Mouse (Mus musculus): ENCODE results near the gene Acacb. TPM values are rescaled to one million over a fixed set of nuclear protein-coding genes. Genes with fewer than 3 reads are reported as not detected.

Gene Acacb
- polyA plus RNA-seq, 1 experiment, result 0.84 TPM

DNA sequence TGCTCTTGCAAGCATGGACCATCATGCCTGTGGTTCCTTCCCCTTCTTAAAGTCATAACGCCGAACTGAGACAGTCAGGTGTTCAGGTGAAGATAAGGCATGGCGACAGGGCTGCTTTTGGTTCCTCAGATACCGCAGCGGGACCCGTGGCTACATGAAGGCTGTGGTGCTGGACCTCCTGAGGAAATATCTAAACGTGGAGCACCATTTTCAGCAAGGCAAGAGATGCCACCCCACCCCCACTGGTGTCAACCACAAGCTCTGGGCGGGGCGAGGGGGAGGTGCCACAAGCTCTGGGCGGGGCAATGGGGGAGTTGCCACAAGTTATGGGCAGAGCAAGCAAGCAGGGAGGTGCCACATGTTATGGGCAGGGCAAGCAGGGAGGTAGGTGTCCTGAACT lies 66.8 kb downstream of the Acacb start:
- no peak overlapping the region for H3K4me2 ChIP-seq (ENCODE audit: low read depth)
- no peak overlapping the region for H3ac ChIP-seq (ENCODE audit: control insufficient read depth, insufficient read length)
- no peaks in the 10 kb centered on the region for H3K79me2 ChIP-seq (ENCODE audit: control insufficient read depth, insufficient read depth)
- peaks cover 15% of the 10 kb centered on the region for H3K27me3 ChIP-seq (ENCODE audit: control insufficient read depth, insufficient read depth, insufficient read length)
- TF ChIP-seq TCF3 (IDR thresholded peaks at IDR 0.05; ENCODE audit: insufficient read length, low read depth) (no peak), MYOD1 (IDR thresholded peaks at IDR 0.05; ENCODE audit: control insufficient read depth in 1 of 3, insufficient read length in 2 of 3, low read depth in 2 of 3) (no peak), REST (IDR thresholded peaks at IDR 0.05; ENCODE audit: insufficient read depth, insufficient read length) (no peak), MYOG (IDR thresholded peaks at IDR 0.05; ENCODE audit: control insufficient read depth in 1 of 3, insufficient read depth in 1 of 3, insufficient read length in 2 of 3, low read depth in 2 of 3) (no peak), MAX (IDR thresholded peaks at IDR 0.05; ENCODE audit: low read depth) (no peak), CEBPB (IDR thresholded peaks at IDR 0.05; ENCODE audit: insufficient read depth, poor library complexity, severe bottlenecking) (no peak), POLR2AphosphoS2 (IDR thresholded peaks at IDR 0.05; ENCODE audit: insufficient read length, low read depth) (no peak), SRF (IDR thresholded peaks at IDR 0.05; ENCODE audit: control insufficient read depth, insufficient read length, low read depth) (no peak), USF1 (IDR thresholded peaks at IDR 0.05; ENCODE audit: low read depth) (no peak), TCF12 (IDR thresholded peaks at IDR 0.05; ENCODE audit: insufficient read depth, poor library complexity, severe bottlenecking) (no peak), POLR2A (IDR thresholded peaks at IDR 0.05; ENCODE audit: insufficient read length, low read depth) (no peak), E2F4 (IDR thresholded peaks at IDR 0.05; ENCODE audit: insufficient read depth) (no peak)
- no peak overlapping the region for H3K4me3 ChIP-seq
- no peaks in the 10 kb centered on the region for H3K36me3 ChIP-seq (ENCODE audit: control insufficient read depth, insufficient read depth)

- Histone ChIP-seq H3K4me3 (no peak overlapping the region), H3K4me2 (ENCODE audit: low read depth) (no peak overlapping the region), H3ac (ENCODE audit: control insufficient read depth, insufficient read length) (no peak overlapping the region), H3K27me3 (ENCODE audit: control insufficient read depth, insufficient read depth, insufficient read length) (peaks cover 12% of the 10 kb centered on the region), H3K36me3 (ENCODE audit: control insufficient read depth, insufficient read depth) (no peaks in the 10 kb centered on the region), H3K79me2 (ENCODE audit: control insufficient read depth, insufficient read depth) (no peaks in the 10 kb centered on the region)
- TF ChIP-seq USF1 (IDR thresholded peaks at IDR 0.05; ENCODE audit: low read depth) (no peak), TCF3 (IDR thresholded peaks at IDR 0.05; ENCODE audit: insufficient read length, low read depth) (no peak)
These were observed 72.4 kb downstream of the Acacb start for GRCm38 (mm10) chr5:114218771-114219170.

DNA sequence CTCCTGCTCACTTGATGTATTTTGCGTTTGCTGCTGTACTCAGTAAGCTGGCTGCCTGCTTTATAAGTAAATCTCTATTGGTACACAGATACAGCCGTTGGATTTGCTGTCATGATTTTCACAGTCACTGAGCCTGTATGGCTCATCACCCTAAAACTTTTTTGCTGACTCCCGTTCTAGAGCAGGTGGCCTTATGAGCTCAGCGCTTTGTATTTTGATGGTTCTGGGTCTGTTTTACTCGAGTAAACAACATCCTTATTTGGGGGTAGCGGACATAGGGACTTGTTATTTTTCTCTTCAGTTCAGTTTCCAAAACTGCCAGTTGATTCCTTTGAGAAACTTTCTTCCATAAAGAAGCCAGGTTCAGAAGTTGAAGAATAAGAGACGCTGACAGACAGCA lies 79.7 kb downstream of the Acacb start:
- H3K36me3 ChIP-seq (ENCODE audit: control insufficient read depth, insufficient read depth), result no peaks in the 10 kb centered on the region
- no peak overlapping the region for H3ac ChIP-seq (ENCODE audit: control insufficient read depth, insufficient read length)
- TF ChIP-seq E2F4 (IDR thresholded peaks at IDR 0.05; ENCODE audit: insufficient read depth) (no peak), MAX (IDR thresholded peaks at IDR 0.05; ENCODE audit: low read depth) (no peak), SRF (IDR thresholded peaks at IDR 0.05; ENCODE audit: control insufficient read depth, insufficient read length, low read depth) (no peak), CEBPB (IDR thresholded peaks at IDR 0.05; ENCODE audit: insufficient read depth, poor library complexity, severe bottlenecking) (no peak), MYOD1 (IDR thresholded peaks at IDR 0.05; ENCODE audit: control insufficient read depth in 1 of 3, insufficient read length in 2 of 3, low read depth in 2 of 3) (no peak), USF1 (IDR thresholded peaks at IDR 0.05; ENCODE audit: low read depth) (no peak), MYOG (IDR thresholded peaks at IDR 0.05; ENCODE audit: control insufficient read depth in 1 of 3, insufficient read depth in 1 of 3, insufficient read length in 2 of 3, low read depth in 2 of 3) (no peak), POLR2AphosphoS2 (IDR thresholded peaks at IDR 0.05; ENCODE audit: insufficient read length, low read depth) (no peak), POLR2A (IDR thresholded peaks at IDR 0.05; ENCODE audit: insufficient read length, low read depth) (no peak), REST (IDR thresholded peaks at IDR 0.05; ENCODE audit: insufficient read depth, insufficient read length) (no peak), TCF3 (IDR thresholded peaks at IDR 0.05; ENCODE audit: insufficient read length, low read depth) (no peak), TCF12 (IDR thresholded peaks at IDR 0.05; ENCODE audit: insufficient read depth, poor library complexity, severe bottlenecking) (no peak)
- H3K4me3 ChIP-seq, result no peak overlapping the region
- H3K27me3 ChIP-seq (ENCODE audit: control insufficient read depth, insufficient read depth, insufficient read length), result peaks cover 10% of the 10 kb centered on the region
- no peaks in the 10 kb centered on the region for H3K79me2 ChIP-seq (ENCODE audit: control insufficient read depth, insufficient read depth)
- no peak overlapping the region for H3K4me2 ChIP-seq (ENCODE audit: low read depth)

DNA sequence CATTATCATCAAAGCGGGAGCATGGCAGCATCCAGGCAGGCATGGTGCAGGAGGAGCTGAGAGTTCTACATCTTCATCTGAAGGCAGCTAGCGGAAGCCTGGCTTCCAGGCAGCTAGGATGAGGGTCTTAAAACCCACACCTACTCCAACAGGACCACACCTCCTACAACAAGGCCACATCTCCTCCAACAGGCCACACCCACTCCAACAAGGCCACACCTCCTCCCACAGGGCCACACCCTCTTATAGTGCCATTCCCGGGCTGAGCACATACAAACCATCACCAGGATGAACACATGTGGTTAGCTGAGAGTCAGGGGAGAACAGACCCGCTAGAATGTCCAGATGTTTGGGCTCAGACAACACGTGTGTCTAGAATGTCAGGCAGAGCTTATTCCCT lies 82.6 kb downstream of the Acacb start:
- Histone ChIP-seq H3ac (ENCODE audit: control insufficient read depth, insufficient read length) (no peak overlapping the region), H3K27me3 (ENCODE audit: control insufficient read depth, insufficient read depth, insufficient read length) (peaks cover 16% of the 10 kb centered on the region), H3K36me3 (ENCODE audit: control insufficient read depth, insufficient read depth) (no peaks in the 10 kb centered on the region), H3K4me2 (ENCODE audit: low read depth) (no peak overlapping the region), H3K4me3 (no peak overlapping the region), H3K79me2 (ENCODE audit: control insufficient read depth, insufficient read depth) (no peaks in the 10 kb centered on the region)
- no peak for TF ChIP-seq POLR2AphosphoS2 (IDR thresholded peaks at IDR 0.05; ENCODE audit: insufficient read length, low read depth)
- no peak for TF ChIP-seq POLR2A (IDR thresholded peaks at IDR 0.05; ENCODE audit: insufficient read length, low read depth)
- TF ChIP-seq MAX (IDR thresholded peaks at IDR 0.05; ENCODE audit: low read depth), result no peak
- no peak for TF ChIP-seq CEBPB (IDR thresholded peaks at IDR 0.05; ENCODE audit: insufficient read depth, poor library complexity, severe bottlenecking)
- no peak for TF ChIP-seq TCF3 (IDR thresholded peaks at IDR 0.05; ENCODE audit: insufficient read length, low read depth)
- no peak for TF ChIP-seq MYOD1 (IDR thresholded peaks at IDR 0.05; ENCODE audit: control insufficient read depth in 1 of 3, insufficient read length in 2 of 3, low read depth in 2 of 3)
- no peak for TF ChIP-seq MYOG (IDR thresholded peaks at IDR 0.05; ENCODE audit: control insufficient read depth in 1 of 3, insufficient read depth in 1 of 3, insufficient read length in 2 of 3, low read depth in 2 of 3)
- TF ChIP-seq USF1 (IDR thresholded peaks at IDR 0.05; ENCODE audit: low read depth), result no peak
- no peak for TF ChIP-seq E2F4 (IDR thresholded peaks at IDR 0.05; ENCODE audit: insufficient read depth)
- TF ChIP-seq REST (IDR thresholded peaks at IDR 0.05; ENCODE audit: insufficient read depth, insufficient read length), result no peak
- no peak for TF ChIP-seq TCF12 (IDR thresholded peaks at IDR 0.05; ENCODE audit: insufficient read depth, poor library complexity, severe bottlenecking)
- no peak for TF ChIP-seq SRF (IDR thresholded peaks at IDR 0.05; ENCODE audit: control insufficient read depth, insufficient read length, low read depth)

- Histone ChIP-seq H3K79me2 (ENCODE audit: control insufficient read depth, insufficient read depth) (no peaks in the 10 kb centered on the region), H3K4me3 (no peak overlapping the region), H3K27me3 (ENCODE audit: control insufficient read depth, insufficient read depth, insufficient read length) (peaks cover 69% of the 10 kb centered on the region), H3K4me2 (ENCODE audit: low read depth) (no peak overlapping the region), H3ac (ENCODE audit: control insufficient read depth, insufficient read length) (no peak overlapping the region), H3K36me3 (ENCODE audit: control insufficient read depth, insufficient read depth) (no peaks in the 10 kb centered on the region)
- TF ChIP-seq REST (IDR thresholded peaks at IDR 0.05; ENCODE audit: insufficient read depth, insufficient read length), result no peak
These were observed 92.6 kb downstream of the Acacb start for GRCm38 (mm10) chr5:114238924-114239323.
